Mouse (Mus musculus): ENCODE measurements around the gene Gm5725.
"Not testable (repeated sequence)": the region's sequence is repeated elsewhere in the genome, so short reads cannot be mapped to it uniquely, and the experiment has no call there.

The Gm5725 gene

GRCm38 (mm10) chr7:21844167-21844566, at the start of gene Gm5725:
Gm5725 (minus strand) TSS chr7:21844267.
- in situ Hi-C loops (cut with MboI, MseI) = not testable (repeated sequence)

DNA sequence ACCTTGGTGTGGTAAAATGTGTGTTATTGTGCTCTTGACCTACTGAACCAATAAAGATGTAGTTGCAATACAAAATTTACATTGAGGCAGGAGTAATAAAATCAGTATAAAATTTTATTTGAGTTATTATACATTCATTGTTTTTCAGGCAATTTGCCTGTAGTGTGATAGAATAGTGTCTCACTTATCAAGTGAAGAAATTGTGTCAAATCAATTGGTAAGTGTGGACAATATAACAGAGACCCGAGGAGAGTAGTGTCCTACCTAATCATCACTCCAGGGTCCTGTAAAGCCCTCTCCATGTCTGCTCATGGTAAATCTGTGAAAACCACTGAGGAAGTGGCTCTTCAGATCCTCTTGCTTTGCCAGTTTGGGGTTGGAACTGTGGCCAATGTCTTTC, 12.0 kb downstream of the Gm5725 start, which contains the start of gene Vmn1r135:
TSS of gene Vmn1r135 (plus strand) at position 301 of the 400 bp plus-strand sequence.
- in situ Hi-C loops (cut with MboI, MseI) = not testable (repeated sequence)

DNA sequence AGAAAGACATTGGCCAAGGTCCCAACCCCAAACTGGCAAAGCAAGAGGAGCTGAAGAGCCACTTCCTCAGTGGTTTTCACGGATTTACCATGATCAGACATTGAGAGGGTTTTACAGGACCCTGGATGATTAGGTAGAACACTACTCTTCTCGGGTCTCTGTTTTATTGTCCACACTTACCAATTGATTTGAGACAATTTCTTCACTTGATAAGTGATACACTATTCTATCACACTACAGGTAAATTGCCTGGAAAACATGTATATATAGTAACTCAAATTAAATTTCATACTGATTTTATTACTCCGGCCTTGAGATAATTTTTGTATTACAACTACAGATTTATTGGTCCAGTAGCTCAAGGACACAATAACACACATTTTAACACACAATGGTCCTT, 47.4 kb downstream of the Gm5725 start, which contains the start of gene Gm4177:
TSS of gene Gm4177 (minus strand) at position 101 of the 400 bp plus-strand sequence.
- in situ Hi-C loops (cut with MboI, MseI) = not testable (repeated sequence)
